In genomic region chr5:53106731-53107130, GRCm38 (mm10) we compare ENCODE assay signal across 23 mouse cellular contexts.
DNase-seq lines count a peak whose midpoint lies in the region; ATAC-seq and TF ChIP-seq lines count a peak whose summit lies in the region.
"Had no signal": no experiment of that assay in that cellular context is flagged by ENCODE, and none has a peak within 500 bp of the region (broad histone marks: within the 10 kb centered on the region; RNA-seq: fewer than 3 reads in every experiment).

No protein-coding gene starts in this region.

- 21% methylated on average over 4 of the region's 4 CpGs for whole genome bisulfite sequencing in intestine, postnatal 0 days
- 40% methylated on average over 4 of the region's 4 CpGs for WGBS in intestine, embryonic 15.5 days
- 26% methylated on average over 4 of the region's 4 CpGs for WGBS in lung, embryonic 15.5 days
- WGBS in small intestine, adult 2 months = 13% methylated on average over 4 of the region's 4 CpGs
- WGBS in hindbrain, postnatal 0 days = 50% methylated on average over 4 of the region's 4 CpGs

- no peak overlapping the region for H3K9ac ChIP-seq in intestine, postnatal 0 days (ENCODE audit: low read depth, low read length)
- H3K9ac ChIP-seq in intestine, embryonic 15.5 days = no peak overlapping the region
- no peak overlapping the region for H3K9ac ChIP-seq in lung, embryonic 15.5 days
- H3K9ac ChIP-seq in hindbrain, postnatal 0 days (replicated peaks; ENCODE audit: low read length) = no peak overlapping the region
- H3K9ac ChIP-seq: embryonic facial prominence, embryonic 12.5 days; forebrain, embryonic 13.5 days had no signal

- no peaks in the 10 kb centered on the region for H3K36me3 ChIP-seq in intestine, postnatal 0 days (ENCODE audit: control insufficient read depth, insufficient read depth)
- no peaks in the 10 kb centered on the region for H3K36me3 ChIP-seq in intestine, embryonic 15.5 days
- no peaks in the 10 kb centered on the region for H3K36me3 ChIP-seq in lung, embryonic 15.5 days
- no peaks in the 10 kb centered on the region for H3K36me3 ChIP-seq in small intestine, adult 2 months (ENCODE audit: control insufficient read depth, insufficient read depth, low read length)
- no peaks in the 10 kb centered on the region for H3K36me3 ChIP-seq in hindbrain, postnatal 0 days (ENCODE audit: insufficient read depth, low read length)
- H3K36me3 ChIP-seq: embryonic facial prominence, embryonic 10.5 days; embryonic facial prominence, embryonic 12.5 days; G1E had no signal

- no peak for ATAC-seq in intestine, postnatal 0 days
- ATAC-seq in intestine, embryonic 15.5 days = no peak
- no peak for ATAC-seq in lung, embryonic 15.5 days (ENCODE audit: borderline replicate concordance, extremely low read depth, low FRiP score, low TSS enrichment)
- no peak for ATAC-seq in hindbrain, postnatal 0 days
- ATAC-seq: activated CD4-positive, CD25-positive, alpha-beta regulatory T cell, adult 4 months; CD4-positive, CD25-positive, alpha-beta regulatory T cell, adult 4 months; forebrain, embryonic 13.5 days; Patski had no signal

- H3K4me2 ChIP-seq in intestine, postnatal 0 days (replicated peaks; ENCODE audit: low read depth) = no peak overlapping the region
- no peak overlapping the region for H3K4me2 ChIP-seq in intestine, embryonic 15.5 days (replicated peaks)
- no peak overlapping the region for H3K4me2 ChIP-seq in lung, embryonic 15.5 days
- no peak overlapping the region for H3K4me2 ChIP-seq in hindbrain, postnatal 0 days (ENCODE audit: low read depth, low read length)
- H3K4me2 ChIP-seq: embryonic facial prominence, embryonic 12.5 days; forebrain, embryonic 13.5 days had no signal

- no peaks in the 10 kb centered on the region for H3K27me3 ChIP-seq in intestine, postnatal 0 days (replicated peaks; ENCODE audit: control insufficient read depth, insufficient read depth, low read length)
- H3K27me3 ChIP-seq in intestine, embryonic 15.5 days (replicated peaks) = no peaks in the 10 kb centered on the region
- H3K27me3 ChIP-seq in lung, embryonic 15.5 days = no peaks in the 10 kb centered on the region
- no peaks in the 10 kb centered on the region for H3K27me3 ChIP-seq in small intestine, adult 2 months (ENCODE audit: control insufficient read depth, insufficient read depth, low read length)
- H3K27me3 ChIP-seq in hindbrain, postnatal 0 days (ENCODE audit: insufficient read depth, low read length) = no peaks in the 10 kb centered on the region
- H3K27me3 ChIP-seq: CH12.LX; embryonic facial prominence, embryonic 12.5 days; Patski had no signal

- no peak overlapping the region for H3K4me3 ChIP-seq in intestine, postnatal 0 days (ENCODE audit: low read depth, low read length)
- no peak overlapping the region for H3K4me3 ChIP-seq in intestine, embryonic 15.5 days (replicated peaks)
- H3K4me3 ChIP-seq in lung, embryonic 15.5 days = no peak overlapping the region
- H3K4me3 ChIP-seq in small intestine, adult 2 months (ENCODE audit: low read depth, low read length) = no peak overlapping the region
- H3K4me3 ChIP-seq in hindbrain, postnatal 0 days (ENCODE audit: low read length) = no peak overlapping the region
- H3K4me3 ChIP-seq: embryonic facial prominence, embryonic 10.5 days; embryonic facial prominence, embryonic 12.5 days; forebrain, embryonic 13.5 days had no signal

- TF ChIP-seq POLR2A in small intestine, adult 2 months (IDR thresholded peaks at IDR 0.05; ENCODE audit: low read depth, low read length) = no peak

- H3K4me1 ChIP-seq in intestine, postnatal 0 days (replicated peaks; ENCODE audit: control insufficient read depth, insufficient read depth, low read length) = peaks cover 13% of the 10 kb centered on the region
- peaks cover 20% of the 10 kb centered on the region; the same call in 1 of the 2 replicates for H3K4me1 ChIP-seq in intestine, embryonic 15.5 days (replicated peaks)
- peaks cover 34% of the 10 kb centered on the region for H3K4me1 ChIP-seq in lung, embryonic 15.5 days
- peaks cover 61% of the 10 kb centered on the region for H3K4me1 ChIP-seq in small intestine, adult 2 months (ENCODE audit: control insufficient read depth, insufficient read depth, insufficient read length, low read length)
- peaks cover 3% of the 10 kb centered on the region; the same call in 1 of the 2 replicates for H3K4me1 ChIP-seq in hindbrain, postnatal 0 days (ENCODE audit: insufficient read depth, low read length)
- H3K4me1 ChIP-seq: embryonic facial prominence, embryonic 10.5 days had no signal

- DNase-seq in kidney, adult 9 months = peak; percentile 19
- DNase-seq in kidney, postnatal 10 days = no peak
- DNase-seq in lung, postnatal 10 days = no peak
- DNase-seq in hindbrain, postnatal 0 days (ENCODE audit: low spot score) = no peak
- DNase-seq: adrenal gland, adult 8-10 months; adrenal gland, postnatal 14 days; adrenal gland, postnatal 36 days; B cell, adult 2 months; cerebellum, adult 11-12 months; cerebellum, adult 2 months; cerebellum, postnatal 25 days had no signal

- H3K27ac ChIP-seq in intestine, postnatal 0 days (ENCODE audit: low read depth, low read length) = peak overlapping the region; percentile 76
- H3K27ac ChIP-seq in intestine, embryonic 15.5 days = no peak overlapping the region
- 0 out of 2 replicates have a peak overlapping the region, but pooled peaks have one; percentile 21 for H3K27ac ChIP-seq in lung, embryonic 15.5 days
- H3K27ac ChIP-seq in small intestine, adult 2 months (ENCODE audit: insufficient read depth, low read depth, low read length) = peak overlapping the region; percentile 92
- H3K27ac ChIP-seq in hindbrain, postnatal 0 days = no peak overlapping the region
- H3K27ac ChIP-seq: embryonic facial prominence, embryonic 10.5 days; embryonic facial prominence, embryonic 12.5 days; forebrain, embryonic 13.5 days had no signal

- H3K9me3 ChIP-seq in intestine, postnatal 0 days (ENCODE audit: control insufficient read depth) = no peaks in the 10 kb centered on the region
- H3K9me3 ChIP-seq in intestine, embryonic 15.5 days = no peaks in the 10 kb centered on the region
- H3K9me3 ChIP-seq in lung, embryonic 15.5 days = no peaks in the 10 kb centered on the region
- H3K9me3 ChIP-seq in hindbrain, postnatal 0 days (ENCODE audit: low read length) = no peaks in the 10 kb centered on the region
- H3K9me3 ChIP-seq: embryonic facial prominence, embryonic 10.5 days; embryonic facial prominence, embryonic 12.5 days; forebrain, embryonic 13.5 days had no signal

- TF ChIP-seq CTCF in intestine, postnatal 0 days (IDR thresholded peaks at IDR 0.05; ENCODE audit: low read depth) = no peak
- TF ChIP-seq CTCF in small intestine, adult 2 months (IDR thresholded peaks at IDR 0.05; ENCODE audit: extremely low read depth, insufficient read length, insufficient replicate concordance, low read depth, low read length) = no peak
- TF ChIP-seq CTCF in hindbrain, postnatal 0 days (IDR thresholded peaks at IDR 0.05; ENCODE audit: low read depth) = no peak

Comparison
In these comparisons a context has a peak if more than half of its experiments do, and no peak if none do; other contexts are left out.
1. H3K27ac ChIP-seq: peak in intestine, postnatal 0 days (single experiment), lung, embryonic 15.5 days (single experiment) and small intestine, adult 2 months (single experiment); none in intestine, embryonic 15.5 days (single experiment) and hindbrain, postnatal 0 days (single experiment).